Mouse (Mus musculus) cortical plate, adult 2 months (tissue): ENCODE data around the gene Pde10a.

ENCODE experiments used
- CTCF ChIP-seq: fragments of 200-500 bp; IDR thresholded peaks from 2 replicates; pipeline ENCODE4 v1.5.1; 2011; ENCODE audit warnings: mild to moderate bottlenecking, control low read depth, low read length; ENCODE audit not compliant: insufficient read depth; ENCODE audit errors: extremely low read depth
- POLR2A ChIP-seq: fragments of 200-500 bp; IDR thresholded peaks from 2 replicates; pipeline ENCODE4 v1.6.1; 2011; ENCODE audit warnings: mild to moderate bottlenecking, low read length, control low read depth; ENCODE audit not compliant: insufficient read depth; ENCODE audit errors: extremely low read depth

GRCm38 (mm10) chr17:8556223-8556622 is 31.1 kb downstream of the Pde10a start:
- TF ChIP-seq CTCF: no peak
- no peak for TF ChIP-seq POLR2A
